Mouse (Mus musculus) heart, adult 2 months (tissue): ENCODE results near the gene Myh3. TPM values are rescaled to one million over a fixed set of nuclear protein-coding genes. Genes with fewer than 3 reads are reported as not detected.

Experiments
- DNase-seq, 2 experiments: peaks; one replicate each; pipeline ENCODE4 v3.0.0; 2021
- H3K27ac ChIP-seq: fragments of 200-600 bp; 2 replicates; pipeline ENCODE4 v1.8.1; 2022
- H3K27me3 ChIP-seq: fragments of 200-500 bp; 2 replicates; pipeline ENCODE4 v1.6.1; 2012; ENCODE audit warnings: mild to moderate bottlenecking, low read length, inconsistent platforms, mixed read lengths; ENCODE audit not compliant: control insufficient read depth, insufficient read depth
- H3K36me3 ChIP-seq: fragments of 200-500 bp; 2 replicates; pipeline ENCODE4 v1.6.1; 2012; ENCODE audit warnings: low read length, inconsistent platforms; ENCODE audit not compliant: control insufficient read depth, insufficient read depth
- H3K4me1 ChIP-seq: fragments of 200-500 bp; 2 replicates; pipeline ENCODE4 v1.6.1; 2011; ENCODE audit warnings: low read length; ENCODE audit not compliant: control insufficient read depth, insufficient read depth
- H3K4me3 ChIP-seq: fragments of 200-600 bp; 2 replicates; pipeline ENCODE4 v1.8.1; 2022
- H3K79me2 ChIP-seq: fragments of 200-500 bp; replicated peaks from 2 replicates; pipeline ENCODE4 v1.6.1; 2012; ENCODE audit warnings: mild to moderate bottlenecking, inconsistent platforms, low read length, moderate library complexity, mixed read lengths; ENCODE audit not compliant: control insufficient read depth, insufficient read depth
- H3K9ac ChIP-seq: fragments of 200-500 bp; 2 replicates; pipeline ENCODE4 v1.6.1; 2012; ENCODE audit warnings: low read depth, mild to moderate bottlenecking, control low read depth, inconsistent platforms, low read length, mixed read lengths
- CTCF ChIP-seq: fragments of 200-600 bp; IDR thresholded peaks from 2 replicates; pipeline ENCODE4 v1.8.1; 2022; ENCODE audit warnings: antibody characterized with exemption, mild to moderate bottlenecking, moderate library complexity
- EP300 ChIP-seq: fragments of 200-500 bp; IDR thresholded peaks from 2 replicates; pipeline ENCODE4 v1.6.1; 2011; ENCODE audit warnings: low read depth, low read length, control low read depth; ENCODE audit not compliant: insufficient read depth
- POLR2A ChIP-seq: fragments of 200-500 bp; IDR thresholded peaks from 2 replicates; pipeline ENCODE4 v1.6.1; 2011; ENCODE audit warnings: mild to moderate bottlenecking, low read depth, low read length, control low read depth; ENCODE audit not compliant: insufficient read depth
- WGBS: fragments of 180-500 bp; shearing (Covaris S2); methylation state at CpG from one replicate; pipeline ENCODE4 v1.1.7; 2018; 5-methylcytosine and 5-hydroxymethylcytosine counted together
- intact Hi-C: fragments of 180-260 bp; cut with DNase I; formaldehyde crosslinking; loops from one replicate; pipeline ENCODE4 v1.15.1; 2025
- polyA plus RNA-seq: library from polyadenylated mRNA; depleted of rRNA; stranded (reverse); fragments of >200 nt; gene quantifications from 2 replicates; pipeline ENCODE4 v1.2.3, GENCODE M21; 2012
- total RNA-seq, 2 experiments: library from RNA; stranded (reverse); gene quantifications; 2 replicates each; pipeline ENCODE4 v1.2.3; 2021

Gene Myh3
- total and polyA plus RNA-seq, 3 experiments, result not detected

- 63% methylated on average over 6 of the region's 6 CpGs for whole genome bisulfite sequencing
- H3K9ac ChIP-seq, result no peak overlapping the region
- H3K79me2 ChIP-seq, result no peaks in the 10 kb centered on the region
- intact Hi-C loops, result no loop called here
- H3K4me3 ChIP-seq, result no peak overlapping the region
- H3K36me3 ChIP-seq, result no peaks in the 10 kb centered on the region
- DNase-seq, result no peak
- H3K4me1 ChIP-seq, result no peaks in the 10 kb centered on the region
- no peak for TF ChIP-seq CTCF
- TF ChIP-seq EP300, result no peak
- no peak for TF ChIP-seq POLR2A
- no peak overlapping the region for H3K27ac ChIP-seq
- no peaks in the 10 kb centered on the region for H3K27me3 ChIP-seq
Observed at GRCm38 (mm10) chr11:67141031-67141430, 62.9 kb downstream of the Myh3 start.

- 67% methylated on average over 4 of the region's 4 CpGs for WGBS
- Histone ChIP-seq H3K27me3 (no peaks in the 10 kb centered on the region), H3K27ac (no peak overlapping the region), H3K79me2 (no peaks in the 10 kb centered on the region), H3K4me3 (no peak overlapping the region), H3K36me3 (no peaks in the 10 kb centered on the region), H3K4me1 (no peaks in the 10 kb centered on the region), H3K9ac (no peak overlapping the region)
- DNase-seq, result no peak
- TF ChIP-seq EP300 (no peak), POLR2A (no peak), CTCF (no peak)
- intact Hi-C loops, result no loop called here
Observed at GRCm38 (mm10) chr11:67142047-67142446, 63.9 kb downstream of the Myh3 start.

- 67% methylated on average over 5 of the region's 5 CpGs for WGBS
- Histone ChIP-seq H3K36me3 (no peaks in the 10 kb centered on the region), H3K4me3 (no peak overlapping the region), H3K4me1 (no peaks in the 10 kb centered on the region), H3K79me2 (no peaks in the 10 kb centered on the region), H3K27me3 (no peaks in the 10 kb centered on the region), H3K27ac (no peak overlapping the region), H3K9ac (no peak overlapping the region)
- no peak for DNase-seq
- intact Hi-C loops, result no loop called here
- TF ChIP-seq EP300 (no peak), CTCF (no peak), POLR2A (no peak)
Observed at GRCm38 (mm10) chr11:67143065-67143464, 65.0 kb downstream of the Myh3 start.

GRCm38 (mm10) chr11:67143863-67144498 is 65.9 kb downstream of the Myh3 start:
- DNase-seq, result no peak
- intact Hi-C loops, result no loop called here
- TF ChIP-seq POLR2A (no peak), EP300 (no peak), CTCF (no peak)
- WGBS, result 88% methylated on average over 4 of the region's 4 CpGs
- no peaks in the 10 kb centered on the region for H3K36me3 ChIP-seq
- no peak overlapping the region for H3K4me3 ChIP-seq
- H3K27me3 ChIP-seq, result no peaks in the 10 kb centered on the region
- no peak overlapping the region for H3K9ac ChIP-seq
- H3K79me2 ChIP-seq, result no peaks in the 10 kb centered on the region
- no peaks in the 10 kb centered on the region for H3K4me1 ChIP-seq
- no peak overlapping the region for H3K27ac ChIP-seq

GRCm38 (mm10) chr11:67144559-67145265 is 66.6 kb downstream of the Myh3 start:
- intact Hi-C loops, result no loop called here
- Histone ChIP-seq H3K9ac (no peak overlapping the region), H3K27ac (no peak overlapping the region), H3K79me2 (no peaks in the 10 kb centered on the region), H3K36me3 (no peaks in the 10 kb centered on the region), H3K4me1 (no peaks in the 10 kb centered on the region), H3K4me3 (no peak overlapping the region), H3K27me3 (no peaks in the 10 kb centered on the region)
- WGBS, result 58% methylated on average over 6 of the region's 6 CpGs
- no peak for DNase-seq
- TF ChIP-seq EP300, result no peak
- no peak for TF ChIP-seq POLR2A
- no peak for TF ChIP-seq CTCF

- Histone ChIP-seq H3K4me3 (no peak overlapping the region), H3K27me3 (no peaks in the 10 kb centered on the region), H3K27ac (no peak overlapping the region), H3K79me2 (no peaks in the 10 kb centered on the region), H3K9ac (no peak overlapping the region), H3K4me1 (no peaks in the 10 kb centered on the region), H3K36me3 (no peaks in the 10 kb centered on the region)
- 80% methylated on average over 5 of the region's 5 CpGs for WGBS
- intact Hi-C loops, result no loop called here
- DNase-seq, result no peak
- no peak for TF ChIP-seq EP300
- no peak for TF ChIP-seq POLR2A
- TF ChIP-seq CTCF, result no peak
Observed at GRCm38 (mm10) chr11:67145482-67146408, 67.6 kb downstream of the Myh3 start.
